Mouse (Mus musculus): ENCODE measurements at regions not wholly inside any gene's neighbourhood (a gene's known extent, or its start where the extent isn't known, plus 50 kb on each side); places are given as distances from the start of the nearest gene placed in this dataset.

GRCm38 (mm10) chr13:57017553-57018341, 122.0 kb upstream of the Trpc7 start:
- TF ChIP-seq CTCF (IDR thresholded peaks at IDR 0.05; ENCODE audit: low read depth, low read length) = no peak
- no peak for TF ChIP-seq POLR2A (IDR thresholded peaks at IDR 0.05; ENCODE audit: insufficient read depth, low read length)
- peak; percentile 70 for TF ChIP-seq EP300 (IDR thresholded peaks at IDR 0.05; ENCODE audit: insufficient read depth, low read depth, low read length)
